Mouse (Mus musculus): Measurements from ENCODE around the gene Hspb3. TPM values are rescaled to one million over a fixed set of nuclear protein-coding genes. Genes with fewer than 3 reads are reported as not detected.
A peak's percentile ranks its signal among the peaks of the same experiment; 100 is the strongest.

The Hspb3 gene
- 10 to 100 TPM; 13.8 to 15.2 TPM for total RNA-seq (2021)

GRCm38 (mm10) chr13:113663151-113663779 is at the start of gene Hspb3:
Hspb3 (minus strand) TSS chr13:113663676.
- peak; percentile 37 to 51 for DNase-seq
- intact Hi-C loops (cut with DNase I): no loop called here

GRCm38 (mm10) chr13:113713186-113713585 is 49.7 kb upstream of the Hspb3 start:
- intact Hi-C loops (cut with DNase I): no loop called here
- DNase-seq: no peak

GRCm38 (mm10) chr13:113706183-113706582 is 42.7 kb upstream of the Hspb3 start:
- intact Hi-C loops (cut with DNase I): no loop called here
- no peak for DNase-seq

GRCm38 (mm10) chr13:113701185-113701584 is 37.7 kb upstream of the Hspb3 start:
- intact Hi-C loops (cut with DNase I): no loop called here
- DNase-seq: no peak

- no peak for DNase-seq
- intact Hi-C loops (cut with DNase I): no loop called here
These were observed 36.5 kb upstream of the Hspb3 start for GRCm38 (mm10) chr13:113699928-113700327.

- intact Hi-C loops (cut with DNase I): no loop called here
- DNase-seq: no peak
These were observed 36.0 kb upstream of the Hspb3 start for GRCm38 (mm10) chr13:113699415-113699873.

GRCm38 (mm10) chr13:113696838-113697321 is 33.4 kb upstream of the Hspb3 start:
- no peak for DNase-seq
- intact Hi-C loops (cut with DNase I): no loop called here

GRCm38 (mm10) chr13:113693383-113693782 is 29.9 kb upstream of the Hspb3 start:
- intact Hi-C loops (cut with DNase I): loop anchor here (1.0 to 2.0 kb wide), 2 partner anchors 101 to 172 kb away; partner anchors contain the start of gene Arl15
- DNase-seq: peak; percentile 23 to 36

- intact Hi-C loops (cut with DNase I): loop anchor here (2.0 kb wide), 1 partner anchor 103 kb away; the partner anchor contains the start of gene Arl15
- no peak for DNase-seq
These were observed 28.2 kb upstream of the Hspb3 start for GRCm38 (mm10) chr13:113691644-113692043.

GRCm38 (mm10) chr13:113689883-113690282 is 26.4 kb upstream of the Hspb3 start:
- intact Hi-C loops (cut with DNase I): no loop called here
- no peak for DNase-seq

GRCm38 (mm10) chr13:113686691-113687121 is 23.2 kb upstream of the Hspb3 start:
- intact Hi-C loops (cut with DNase I): no loop called here
- no peak for DNase-seq

- no peak for DNase-seq
- intact Hi-C loops (cut with DNase I): no loop called here
These were observed 19.3 kb upstream of the Hspb3 start for GRCm38 (mm10) chr13:113682821-113683220.

- no peak for DNase-seq
- intact Hi-C loops (cut with DNase I): no loop called here
These were observed 17.2 kb upstream of the Hspb3 start for GRCm38 (mm10) chr13:113680646-113681045.

GRCm38 (mm10) chr13:113669459-113670077 is 6.1 kb upstream of the Hspb3 start:
- DNase-seq: peak; percentile 62 to 77
- intact Hi-C loops (cut with DNase I): loop anchor here (1.0 kb wide), 3 partner anchors 30 to 402 kb away; no protein-coding TSS in a partner anchor

- no peak for DNase-seq
- intact Hi-C loops (cut with DNase I): no loop called here
These were observed 407 bp upstream of the Hspb3 start for GRCm38 (mm10) chr13:113663883-113664282.

GRCm38 (mm10) chr13:113661826-113662271 is 1.6 kb downstream of the Hspb3 start:
- intact Hi-C loops (cut with DNase I): no loop called here
- peak in 1 of 2 experiments; percentile 15 for DNase-seq

- intact Hi-C loops (cut with DNase I): no loop called here
These were observed 2.7 kb downstream of the Hspb3 start for GRCm38 (mm10) chr13:113660576-113661310.

GRCm38 (mm10) chr13:113657204-113657603 is 6.3 kb downstream of the Hspb3 start:
- no peak for DNase-seq
- intact Hi-C loops (cut with DNase I): no loop called here

More at GRCm38 (mm10) chr13:113660576-113661310, 2.7 kb downstream of the Hspb3 start:
- no peak for DNase-seq

- intact Hi-C loops (cut with DNase I): no loop called here
- no peak for DNase-seq
These were observed 6.8 kb downstream of the Hspb3 start for GRCm38 (mm10) chr13:113656639-113657038.

GRCm38 (mm10) chr13:113655511-113655910 is 8.0 kb downstream of the Hspb3 start:
- DNase-seq: no peak
- intact Hi-C loops (cut with DNase I): no loop called here
